Mouse (Mus musculus) neutrophil, adult 5-6 weeks (primary cell): ENCODE measurements at regions not wholly inside any gene's neighbourhood (a gene's known extent, or its start where the extent isn't known, plus 50 kb on each side); places are given as distances from the start of the nearest gene placed in this dataset.

Experiments
- ATAC-seq: fragments of 151-379, 151-347 bp; 2 replicates; pipeline ENCODE4 v1.8.0; 2017; ENCODE audit warnings: mild to moderate bottlenecking, moderate TSS enrichment; ENCODE audit not compliant: insufficient number of reproducible peaks, poor library complexity, low FRiP score, severe bottlenecking; ENCODE audit errors: extremely low read depth

DNA sequence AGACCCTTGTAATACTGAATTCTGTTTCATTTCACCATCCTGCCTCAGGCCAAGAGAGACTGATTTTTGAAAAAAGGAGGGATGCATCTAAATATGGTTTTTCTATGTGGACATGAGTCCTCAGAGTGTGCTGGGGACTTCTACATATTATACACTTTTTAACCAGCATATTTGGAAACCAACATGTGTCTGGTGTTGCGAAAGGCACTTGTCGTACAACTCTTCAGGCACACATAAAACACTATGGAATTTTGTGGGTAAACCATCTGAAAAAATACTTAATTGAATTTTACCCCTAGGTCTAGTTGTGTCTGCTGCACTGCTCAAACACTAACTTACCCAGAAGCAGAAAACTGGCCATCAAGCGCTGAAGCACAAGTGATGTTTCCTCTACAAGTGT lies 74.0 kb upstream of the Ifne start:
- ATAC-seq: no peak

DNA sequence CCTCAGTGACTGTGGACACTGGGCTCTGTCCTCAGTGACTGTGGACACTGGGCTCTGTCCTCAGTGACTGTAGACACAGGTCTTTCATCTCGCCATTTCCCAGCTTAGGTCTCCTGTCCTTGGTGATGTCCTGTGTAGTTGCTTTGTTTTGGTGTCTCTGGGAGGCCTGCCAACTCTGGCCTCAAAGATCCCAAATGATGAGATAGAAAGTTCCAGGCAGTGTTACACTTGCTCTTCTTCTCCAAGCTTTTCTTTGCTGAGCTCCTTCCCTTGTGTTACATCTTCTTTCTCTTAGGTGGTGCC lies 71.0 kb upstream of the Ifne start:
- no peak for ATAC-seq

DNA sequence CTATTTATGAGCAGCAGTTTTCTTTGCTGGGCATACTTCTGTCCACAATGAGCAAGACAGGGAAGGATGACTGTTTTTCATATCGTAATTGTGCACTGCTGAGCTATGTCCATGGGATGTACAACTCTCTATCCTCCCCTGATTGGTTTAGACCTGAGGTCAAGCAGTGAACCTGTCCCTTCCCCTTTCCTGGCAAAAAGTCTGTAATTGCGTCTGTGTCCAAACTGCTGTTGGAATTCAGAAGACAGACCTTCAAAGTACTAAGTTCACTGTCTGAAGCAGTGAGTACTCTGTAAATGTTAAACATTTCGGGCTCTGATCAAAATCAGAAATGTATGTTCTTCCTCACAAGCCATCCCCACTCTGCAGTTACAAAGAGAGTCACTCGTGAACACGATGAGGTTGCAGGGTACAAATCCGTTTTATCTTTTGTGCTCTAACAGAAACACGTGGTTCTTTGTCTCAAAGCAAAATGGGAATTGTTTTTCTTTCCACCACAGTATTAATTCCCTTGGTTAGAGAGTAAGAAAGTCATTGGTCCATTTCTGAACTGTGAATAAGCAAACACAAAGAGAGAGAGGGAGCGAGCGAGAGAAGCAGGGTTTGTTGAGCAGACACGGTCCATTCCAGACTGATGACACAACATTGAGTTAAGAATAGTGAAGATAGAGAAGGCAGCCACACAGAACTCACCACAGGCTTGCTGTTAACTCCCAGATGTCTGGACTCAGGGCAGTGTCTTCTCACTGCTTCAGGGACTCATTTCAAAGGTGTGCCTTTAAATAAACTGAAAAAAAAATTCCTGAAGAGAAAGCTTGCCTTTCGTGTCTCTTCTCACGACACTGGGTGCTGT lies 70.4 kb upstream of the Ifne start:
- no peak for ATAC-seq

DNA sequence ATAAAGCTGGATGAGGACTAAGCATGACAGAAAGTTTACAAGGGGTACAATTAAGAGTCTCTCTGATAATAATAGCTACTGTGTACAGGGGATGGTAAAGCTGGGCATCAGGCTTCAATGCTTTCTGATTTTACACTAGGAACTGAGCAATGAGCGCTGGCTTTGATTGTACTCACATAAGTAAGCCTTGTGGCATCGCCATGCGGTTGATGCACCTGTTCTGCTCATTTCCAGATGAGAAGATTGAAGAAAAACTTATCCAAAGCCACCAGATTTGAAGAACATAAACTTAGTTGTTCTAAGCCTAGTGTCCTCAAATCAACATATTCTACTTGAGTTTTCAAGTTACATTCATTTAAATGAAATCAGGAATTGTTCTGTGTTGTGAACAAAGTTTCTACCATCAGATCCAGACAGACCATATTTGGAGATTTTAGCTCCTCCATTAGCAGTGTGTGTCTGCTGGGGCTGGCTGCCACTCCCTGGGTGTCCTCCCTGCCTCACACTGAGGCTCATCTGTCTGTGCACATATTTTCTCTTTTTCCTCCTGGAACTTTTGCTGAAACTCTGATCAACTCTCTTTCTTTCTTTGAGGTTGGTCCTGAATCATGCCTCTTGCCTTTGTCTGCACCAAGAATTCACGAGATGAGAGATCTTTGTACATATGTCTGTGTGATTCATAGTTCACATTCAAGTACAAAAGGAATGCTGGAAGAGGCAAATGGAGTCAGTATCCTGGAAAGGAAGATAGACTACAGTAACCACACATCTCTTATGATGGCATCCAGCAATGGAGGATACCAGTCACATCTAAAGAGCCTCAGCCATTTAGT lies 68.2 kb upstream of the Ifne start:
- ATAC-seq: no peak

DNA sequence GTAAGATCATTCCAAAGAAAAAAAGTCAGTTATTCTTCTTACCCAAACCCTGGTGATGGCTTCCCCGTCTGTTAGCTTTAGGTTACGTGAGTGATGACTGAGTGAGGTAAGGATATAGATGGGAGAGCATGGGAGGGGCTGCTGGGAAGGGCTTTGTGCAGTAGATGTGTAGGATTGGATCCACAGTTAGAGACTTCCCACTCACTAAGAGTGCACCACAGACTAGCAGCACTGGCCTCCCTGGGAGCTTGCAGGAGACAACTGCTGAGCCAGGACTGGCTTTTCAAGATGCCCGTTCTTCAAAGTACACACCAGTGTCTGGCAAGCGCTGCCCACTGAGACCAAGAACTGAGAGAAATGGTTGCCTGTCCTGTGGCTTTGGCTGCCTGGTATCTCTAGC lies 62.0 kb upstream of the Ifne start:
- ATAC-seq: no peak

DNA sequence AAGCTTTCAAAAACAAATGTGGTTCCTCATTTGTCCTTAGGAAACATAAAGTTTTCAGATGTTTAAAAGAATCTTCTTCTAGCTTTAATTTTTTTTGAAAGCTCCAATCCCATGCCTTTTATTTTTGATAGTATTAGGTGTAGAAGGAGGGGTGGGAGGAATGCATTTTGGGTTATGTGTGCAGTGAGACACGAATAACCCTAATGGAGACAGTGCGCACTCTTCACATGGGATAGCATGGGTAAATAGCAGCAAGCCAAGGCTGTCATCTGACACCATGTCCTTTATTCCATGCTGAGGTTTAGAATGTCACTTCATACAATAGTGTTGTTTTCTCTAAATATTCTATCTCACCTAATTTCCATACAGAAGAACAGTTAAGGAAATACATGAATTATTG lies 60.7 kb upstream of the Ifne start:
- ATAC-seq: no peak

DNA sequence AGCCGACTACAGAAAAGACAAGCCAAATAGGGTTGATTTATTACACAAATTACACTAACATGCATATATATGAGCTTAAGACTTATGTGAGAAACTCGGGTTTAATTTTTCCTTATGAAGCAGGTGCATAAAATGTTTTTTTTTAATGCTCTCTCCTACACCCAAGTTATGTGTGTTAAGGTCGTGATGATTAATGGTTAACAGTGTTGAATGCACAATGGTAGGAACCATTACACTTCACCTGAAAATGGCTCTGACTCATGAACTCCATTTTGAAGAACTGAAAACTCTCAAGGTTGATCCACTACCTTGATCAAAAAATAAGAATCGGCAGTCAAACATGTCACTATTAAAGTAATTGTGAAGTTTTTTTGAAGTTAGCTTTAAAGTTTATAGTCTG lies 59.4 kb upstream of the Ifne start:
- no peak for ATAC-seq

DNA sequence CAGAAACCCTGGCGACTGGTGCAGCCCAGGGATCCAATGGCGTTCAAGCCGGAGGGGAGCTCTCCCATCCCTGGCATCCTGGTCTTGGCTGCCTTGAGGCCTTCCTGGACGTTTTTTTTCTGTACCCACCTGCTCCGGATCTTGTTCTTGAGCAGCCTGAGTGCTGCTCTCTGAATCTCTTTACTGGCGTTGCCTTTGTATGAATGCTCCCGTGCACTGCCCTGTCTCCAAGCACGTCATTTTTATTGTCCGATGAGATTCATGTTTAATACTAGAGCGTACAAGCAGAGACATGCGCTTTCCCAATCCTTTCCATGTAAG lies 58.7 kb upstream of the Ifne start:
- ATAC-seq: no peak

DNA sequence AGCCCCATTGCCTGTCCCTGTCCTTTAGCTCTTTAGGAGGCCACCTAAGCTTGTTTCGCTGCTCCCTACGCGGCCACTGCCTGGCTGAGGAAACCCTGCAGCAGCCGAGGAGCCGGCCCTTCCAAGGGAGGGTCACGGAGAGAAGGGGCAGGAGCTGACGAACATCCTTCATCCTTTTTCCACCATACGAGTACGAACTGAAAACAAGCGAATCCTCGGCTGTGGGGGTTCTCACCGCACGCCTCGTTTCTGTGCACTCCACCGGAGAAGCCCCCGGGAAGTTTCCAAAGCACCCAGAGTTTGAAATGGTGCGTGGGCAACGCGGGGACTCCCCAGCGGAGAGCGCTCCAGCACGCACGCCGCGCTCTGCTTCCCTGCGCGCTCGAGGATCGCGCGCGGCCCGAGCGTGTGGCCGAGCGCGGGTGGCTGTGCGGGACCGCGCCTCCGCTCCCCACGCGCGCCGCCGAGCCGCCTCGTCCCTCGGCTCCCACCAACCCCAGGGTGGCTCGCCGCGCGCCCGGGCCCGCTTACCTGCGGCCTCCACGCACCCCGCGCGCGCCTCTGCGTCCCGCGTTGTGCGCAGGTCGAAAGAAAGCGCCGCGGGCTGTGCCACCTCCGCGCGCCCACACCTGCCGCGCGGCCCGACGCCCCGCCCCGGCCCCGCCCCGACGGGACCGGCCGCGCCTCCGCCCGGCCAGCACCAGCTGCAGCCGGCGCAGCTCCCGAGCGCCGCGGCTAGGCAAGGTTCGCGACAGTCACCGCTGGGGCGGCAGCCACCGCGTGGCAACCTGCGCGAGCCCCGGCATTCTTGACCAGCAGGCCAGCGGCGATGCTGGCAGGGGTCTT lies 58.1 kb upstream of the Ifne start:
- no peak for ATAC-seq

DNA sequence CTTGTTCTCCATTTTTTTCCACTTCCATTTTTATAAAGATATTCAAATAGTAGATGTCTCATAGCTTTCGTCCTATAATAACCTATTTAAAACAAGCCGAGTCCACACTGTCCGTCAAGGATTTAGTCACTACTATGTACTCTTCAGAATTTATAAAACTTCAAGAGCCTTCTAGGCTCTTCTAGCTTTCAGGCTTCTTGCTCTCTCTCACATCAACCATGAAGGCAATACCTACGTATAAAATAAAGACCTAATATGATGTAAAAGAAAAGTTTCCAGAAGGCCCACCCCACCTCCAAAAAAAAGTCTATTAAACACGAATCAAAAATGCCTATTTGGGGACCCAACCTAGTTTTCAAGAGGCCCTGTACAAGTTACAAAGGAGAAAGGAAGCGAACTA lies 57.0 kb upstream of the Ifne start:
- no peak for ATAC-seq

DNA sequence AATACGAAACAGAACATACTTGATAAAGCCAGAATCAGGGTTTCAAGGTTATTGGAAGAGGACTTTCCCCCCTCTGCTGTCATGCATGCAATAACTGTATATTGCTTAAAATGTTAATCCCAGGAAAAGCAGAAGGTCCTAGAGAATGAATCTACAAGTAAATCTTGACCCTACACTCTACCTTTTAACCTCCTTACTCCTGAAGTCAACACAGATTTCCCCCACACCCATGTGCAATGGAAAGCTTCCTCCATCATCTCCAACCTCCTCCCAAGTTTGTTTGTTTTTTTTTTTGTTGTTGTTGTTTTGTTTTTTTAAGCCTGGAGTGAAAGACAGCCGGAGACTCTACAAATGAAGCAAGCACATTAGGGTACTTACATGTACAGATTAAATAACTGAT lies 55.9 kb upstream of the Ifne start:
- ATAC-seq: no peak

DNA sequence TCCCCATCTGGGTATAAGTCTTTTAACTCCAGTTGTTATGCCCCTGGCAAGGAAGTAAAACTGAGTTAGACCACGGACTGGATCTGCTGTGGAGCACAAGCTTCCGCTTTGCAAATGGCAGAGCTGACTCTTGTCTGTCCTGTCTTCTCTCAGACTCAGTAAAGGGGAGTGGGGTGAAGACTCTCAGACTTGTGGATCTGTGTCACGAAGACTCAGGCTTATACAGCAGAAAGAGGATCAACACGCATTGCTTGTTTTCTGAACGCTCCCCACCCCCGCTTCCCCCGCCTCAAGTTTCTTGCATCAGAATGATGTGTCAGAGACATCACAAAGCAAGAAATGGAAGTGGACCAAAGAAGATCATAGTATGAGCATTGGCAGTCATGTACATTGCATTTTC lies 55.3 kb upstream of the Ifne start:
- no peak for ATAC-seq

DNA sequence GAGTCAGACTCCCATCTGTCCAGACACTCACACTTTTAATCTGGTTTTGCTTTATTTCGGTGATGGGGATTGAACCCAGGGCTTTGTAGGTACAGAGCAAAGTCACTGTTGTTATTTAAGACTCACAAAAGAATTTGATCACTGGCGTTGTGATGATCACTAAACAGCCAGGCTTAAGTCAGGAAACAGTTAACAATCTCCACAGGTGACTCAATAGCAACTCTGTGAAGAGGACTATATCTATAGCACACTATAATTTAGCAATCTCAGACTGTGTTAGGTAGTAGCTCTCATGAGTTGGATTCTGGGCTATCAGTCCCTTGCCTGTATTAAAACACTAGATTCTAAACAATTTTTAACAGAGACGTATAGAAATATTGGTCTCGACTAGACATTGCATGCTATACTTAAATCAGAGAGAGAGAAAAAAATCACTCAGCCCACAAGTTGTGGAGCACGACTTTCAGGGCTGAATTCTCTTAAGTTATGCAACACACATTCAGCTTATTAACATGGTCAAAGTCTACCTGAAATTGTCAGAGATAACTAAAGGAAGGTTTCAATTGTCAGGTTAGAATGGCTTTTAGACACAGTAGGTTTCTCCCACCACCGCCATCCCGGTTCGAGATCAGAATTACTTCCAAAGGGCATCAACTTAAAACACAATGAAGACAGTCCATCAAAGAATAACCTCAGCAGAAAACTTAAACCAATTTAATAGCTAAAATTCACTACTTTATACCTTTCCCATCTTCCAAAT lies 54.4 kb upstream of the Ifne start:
- no peak for ATAC-seq

DNA sequence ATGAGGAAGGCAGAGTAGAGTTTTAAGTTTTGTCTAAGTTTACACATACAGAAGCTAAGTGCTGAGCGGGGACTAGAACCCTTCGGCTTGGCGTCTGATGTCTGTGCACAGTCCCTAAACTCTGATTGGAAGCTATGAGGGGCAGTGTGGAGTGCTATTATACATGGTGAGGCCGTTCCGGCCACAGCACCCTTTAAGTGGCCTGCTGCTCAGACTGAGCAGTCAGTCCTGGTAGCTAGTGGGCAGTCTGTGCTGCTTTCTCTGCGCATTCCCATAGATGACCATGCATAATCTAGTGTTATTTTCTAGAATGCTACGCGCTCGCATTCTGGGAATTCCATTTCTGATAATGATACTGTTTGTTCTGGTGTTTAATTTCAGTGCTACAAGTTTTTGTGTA lies 51.2 kb upstream of the Ifne start:
- no peak for ATAC-seq
